Mouse (Mus musculus): Measurements from ENCODE around the gene Sergef. TPM values are rescaled to one million over a fixed set of nuclear protein-coding genes. Genes with fewer than 3 reads are reported as not detected.
A peak's percentile ranks its signal among the peaks of the same experiment; 100 is the strongest.

Sergef gene
- polyA plus RNA-seq, 1 experiment from 2014 or later = 34.5 TPM

DNA sequence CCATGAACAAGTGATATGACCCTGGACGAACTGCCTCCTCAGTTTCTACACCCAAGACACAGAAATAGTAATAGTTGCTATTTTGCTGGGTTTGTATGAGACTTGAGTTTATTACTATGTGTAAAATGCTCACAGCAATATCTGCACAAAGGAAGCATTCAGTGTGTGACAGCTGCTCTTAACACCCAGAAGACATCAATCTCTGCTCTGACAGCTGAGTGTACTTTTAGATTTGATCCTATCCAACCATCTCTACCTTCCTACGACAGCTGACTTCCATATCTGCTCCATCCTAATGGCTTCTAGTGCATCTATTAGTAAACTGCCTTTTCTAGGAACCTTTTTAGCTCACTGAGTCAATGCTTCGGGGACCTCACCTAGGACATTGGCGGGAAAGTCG lies 110.3 kb downstream of the Sergef start:
- H3K4me1 ChIP-seq (replicated peaks) = peaks cover 26% of the 10 kb centered on the region
- H3K36me3 ChIP-seq = no peaks in the 10 kb centered on the region
- no peaks in the 10 kb centered on the region for H3K27me3 ChIP-seq
- H3K27ac ChIP-seq = 0 out of 2 replicates have a peak overlapping the region, but pooled peaks have one; percentile 52
- WGBS = 86% methylated on average over 5 of the region's 5 CpGs
- H3K4me2 ChIP-seq = no peak overlapping the region
- H3K4me3 ChIP-seq = no peak overlapping the region
- H3K9ac ChIP-seq = no peak overlapping the region
- ATAC-seq (ENCODE audit: low FRiP score) = no peak
- no peaks in the 10 kb centered on the region for H3K9me3 ChIP-seq

DNA sequence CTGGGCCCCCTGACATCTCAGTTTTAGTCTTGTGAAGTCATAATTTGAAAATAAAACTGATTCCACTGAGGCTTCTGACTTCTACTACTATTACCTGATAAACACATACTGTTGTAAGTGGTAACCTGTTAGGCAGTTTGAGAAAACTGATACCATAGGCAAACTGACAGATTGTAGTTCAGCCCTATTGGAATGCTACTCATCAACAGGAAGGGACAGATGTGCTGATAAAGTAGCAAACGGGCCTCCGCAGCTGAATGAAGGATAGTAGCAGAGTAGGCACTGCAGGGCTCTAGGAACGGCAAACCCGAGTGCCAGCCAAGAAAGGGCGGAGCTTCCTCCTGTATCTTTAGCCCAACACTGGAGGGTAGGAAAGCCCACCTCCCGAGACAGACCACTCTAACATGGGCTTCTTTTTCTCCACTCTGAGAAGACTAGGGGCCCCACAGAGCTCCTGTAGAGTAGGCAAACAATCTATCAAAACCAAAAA lies 112.9 kb downstream of the Sergef start:
- Histone ChIP-seq H3K9ac (no peak overlapping the region), H3K36me3 (no peaks in the 10 kb centered on the region), H3K27me3 (no peaks in the 10 kb centered on the region), H3K4me3 (no peak overlapping the region), H3K9me3 (no peaks in the 10 kb centered on the region), H3K4me1 (replicated peaks) (peaks cover 14% of the 10 kb centered on the region), H3K27ac (no peak overlapping the region), H3K4me2 (no peak overlapping the region)
- WGBS = 59% methylated on average over 6 of the region's 6 CpGs
- no peak for ATAC-seq (ENCODE audit: low FRiP score)

DNA sequence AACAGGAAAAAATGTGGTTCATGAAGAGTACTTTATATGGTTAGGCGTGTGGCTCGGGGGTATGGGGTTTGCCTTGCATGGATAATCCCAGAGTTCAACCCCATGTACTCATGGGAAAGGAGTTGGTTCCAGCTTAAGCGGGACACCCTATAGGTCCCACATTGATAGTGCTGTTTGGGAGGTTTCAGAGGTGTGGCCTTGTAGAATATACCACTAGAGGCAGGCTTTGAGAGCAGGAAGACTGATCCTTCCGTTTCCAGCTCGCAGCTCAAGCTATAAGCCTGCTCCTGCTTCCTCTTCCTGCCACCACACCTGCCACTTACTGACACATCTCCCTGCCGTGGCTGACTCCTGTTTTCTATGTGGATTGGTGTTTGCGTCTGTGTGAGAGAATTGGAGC lies 116.4 kb downstream of the Sergef start:
- Histone ChIP-seq H3K36me3 (no peaks in the 10 kb centered on the region), H3K4me1 (replicated peaks) (peaks cover 12% of the 10 kb centered on the region; the same call in 1 of the 2 replicates), H3K9me3 (no peaks in the 10 kb centered on the region), H3K27ac (no peak overlapping the region), H3K4me2 (no peak overlapping the region), H3K27me3 (no peaks in the 10 kb centered on the region), H3K4me3 (no peak overlapping the region), H3K9ac (no peak overlapping the region)
- WGBS = 88% methylated on average over 7 of the region's 7 CpGs
- ATAC-seq (ENCODE audit: low FRiP score) = no peak

DNA sequence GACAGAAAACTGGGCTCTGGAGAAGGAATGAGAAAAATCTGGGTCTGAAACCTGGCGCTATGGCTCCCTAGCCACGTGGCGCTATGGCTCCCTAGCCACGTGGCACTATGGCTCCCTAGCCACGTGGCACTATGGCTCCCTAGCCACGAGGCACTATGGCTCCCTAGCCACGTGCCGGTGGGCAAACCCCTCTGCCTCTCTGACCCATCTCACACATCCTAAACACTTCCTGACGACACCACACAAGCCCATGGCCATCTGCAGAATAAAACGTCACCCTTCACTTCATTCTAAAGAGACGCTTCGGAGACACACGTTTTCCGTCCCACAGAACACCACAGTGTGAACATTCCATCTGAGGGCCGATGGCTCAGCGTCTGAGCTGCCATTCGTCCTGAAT lies 117.8 kb downstream of the Sergef start:
- H3K36me3 ChIP-seq = no peaks in the 10 kb centered on the region
- no peak for ATAC-seq (ENCODE audit: low FRiP score)
- no peak overlapping the region for H3K9ac ChIP-seq
- H3K4me1 ChIP-seq (replicated peaks) = peaks cover 12% of the 10 kb centered on the region; the same call in 1 of the 2 replicates
- WGBS = 93% methylated on average over 17 of the region's 17 CpGs
- H3K27me3 ChIP-seq = no peaks in the 10 kb centered on the region
- H3K9me3 ChIP-seq = no peaks in the 10 kb centered on the region
- no peak overlapping the region for H3K27ac ChIP-seq
- no peak overlapping the region for H3K4me3 ChIP-seq
- no peak overlapping the region for H3K4me2 ChIP-seq

DNA sequence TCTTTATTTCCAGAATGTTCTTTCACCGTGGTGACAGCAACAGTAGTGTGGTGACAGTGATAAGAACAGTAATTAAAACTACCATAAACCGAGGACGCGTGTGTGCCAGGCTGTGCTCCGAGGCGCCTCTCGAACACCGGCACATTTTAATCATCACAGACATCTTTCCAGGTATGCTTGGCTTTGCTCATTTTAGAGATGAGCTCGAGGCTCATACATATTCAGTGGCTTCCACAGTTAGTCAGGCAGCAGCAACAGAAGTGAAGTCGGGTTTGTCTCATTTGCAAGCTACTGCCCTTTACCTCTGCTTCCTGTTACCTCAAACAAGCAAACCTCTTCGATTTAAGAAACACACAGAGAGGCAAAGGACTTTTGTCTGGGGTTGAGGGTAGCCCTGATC lies 120.5 kb downstream of the Sergef start:
- peaks cover 12% of the 10 kb centered on the region; the same call in 1 of the 2 replicates for H3K4me1 ChIP-seq (replicated peaks)
- H3K36me3 ChIP-seq = no peaks in the 10 kb centered on the region
- H3K27ac ChIP-seq = peak overlapping the region; percentile 45
- no peak; the same call in 1 of the 2 replicates for ATAC-seq (ENCODE audit: low FRiP score)
- no peaks in the 10 kb centered on the region for H3K9me3 ChIP-seq
- no peak overlapping the region for H3K9ac ChIP-seq
- no peak overlapping the region for H3K4me2 ChIP-seq
- no peak overlapping the region for H3K4me3 ChIP-seq
- 63% methylated on average over 11 of the region's 11 CpGs for WGBS
- no peaks in the 10 kb centered on the region for H3K27me3 ChIP-seq

DNA sequence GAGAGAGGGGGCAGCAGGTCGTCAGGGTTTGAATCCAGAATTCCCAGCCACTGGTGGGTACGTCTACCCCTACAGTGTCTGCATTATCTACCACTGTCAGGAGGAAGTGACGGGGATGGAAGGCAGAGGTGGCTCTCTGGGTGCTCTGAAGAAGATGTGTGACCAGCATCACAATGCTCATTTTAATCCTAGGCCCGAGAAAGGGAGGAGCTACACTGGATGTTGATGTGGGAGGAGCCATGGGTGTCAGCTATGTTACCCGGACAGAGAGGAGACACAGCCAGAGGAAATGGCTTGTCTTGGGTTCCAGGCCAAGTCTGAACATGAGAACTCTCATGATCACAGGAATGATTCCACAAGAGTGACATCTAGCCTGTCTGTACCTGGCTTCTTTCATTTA lies 122.4 kb downstream of the Sergef start:
- H3K4me2 ChIP-seq = no peak overlapping the region
- no peak overlapping the region for H3K9ac ChIP-seq
- H3K9me3 ChIP-seq = no peaks in the 10 kb centered on the region
- H3K4me3 ChIP-seq = no peak overlapping the region
- 65% methylated on average over 5 of the region's 5 CpGs for WGBS
- 0 out of 2 replicates have a peak, but pooled peaks cover 3% of the 10 kb centered on the region for H3K27me3 ChIP-seq
- no peaks in the 10 kb centered on the region for H3K36me3 ChIP-seq
- ATAC-seq (ENCODE audit: low FRiP score) = no peak
- H3K27ac ChIP-seq = no peak overlapping the region
- H3K4me1 ChIP-seq (replicated peaks) = peaks cover 12% of the 10 kb centered on the region; the same call in 1 of the 2 replicates

DNA sequence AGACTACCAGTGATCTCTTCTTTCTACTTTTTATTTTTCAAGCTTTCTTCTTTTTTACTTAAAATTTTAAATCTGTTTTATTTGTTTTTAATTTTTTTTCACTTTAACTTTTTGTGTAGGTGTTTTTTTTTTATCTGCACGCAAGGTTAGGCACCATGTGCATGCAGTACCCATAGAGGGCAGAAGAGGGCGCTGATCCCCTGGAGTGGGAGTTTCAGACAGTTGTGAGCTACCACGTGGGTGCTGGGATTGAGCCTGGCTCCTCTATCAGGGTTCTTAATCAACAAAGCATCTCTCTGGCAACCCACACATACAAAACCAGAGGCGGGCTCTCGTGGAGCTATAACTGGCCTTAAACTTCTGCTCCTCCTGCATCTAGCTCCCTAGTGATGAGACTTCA lies 123.6 kb downstream of the Sergef start:
- ATAC-seq (ENCODE audit: low FRiP score) = no peak
- Histone ChIP-seq H3K4me1 (replicated peaks) (peaks cover 14% of the 10 kb centered on the region), H3K9ac (no peak overlapping the region), H3K4me3 (no peak overlapping the region), H3K9me3 (no peaks in the 10 kb centered on the region), H3K27me3 (0 out of 2 replicates have a peak, but pooled peaks cover 3% of the 10 kb centered on the region), H3K4me2 (no peak overlapping the region), H3K36me3 (no peaks in the 10 kb centered on the region), H3K27ac (no peak overlapping the region)
- 79% methylated on average over 5 of the region's 5 CpGs for WGBS

DNA sequence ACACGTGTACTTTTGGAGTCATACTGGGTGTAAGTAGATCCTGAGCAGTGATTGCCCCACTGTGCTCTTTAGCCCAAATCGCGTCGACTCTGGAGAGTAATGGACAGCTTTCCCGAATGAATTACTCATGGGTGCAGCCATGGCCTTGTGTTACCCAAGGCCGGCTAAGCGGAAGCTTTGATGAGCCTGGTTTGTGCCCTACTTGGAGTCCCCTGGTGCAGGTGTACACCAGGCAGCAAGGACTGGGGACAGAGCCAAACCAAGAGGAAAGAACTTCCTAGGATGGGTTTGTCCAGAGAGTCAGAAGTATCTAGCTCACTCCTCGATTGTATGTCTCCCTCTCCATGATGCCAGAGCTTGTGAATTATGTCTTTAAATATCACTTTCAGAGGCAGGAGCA lies 124.6 kb downstream of the Sergef start:
- no peak overlapping the region for H3K27ac ChIP-seq
- H3K4me1 ChIP-seq (replicated peaks) = peaks cover 23% of the 10 kb centered on the region
- H3K4me2 ChIP-seq = no peak overlapping the region
- no peaks in the 10 kb centered on the region for H3K36me3 ChIP-seq
- H3K27me3 ChIP-seq = 0 out of 2 replicates have a peak, but pooled peaks cover 3% of the 10 kb centered on the region
- H3K4me3 ChIP-seq = no peak overlapping the region
- no peaks in the 10 kb centered on the region for H3K9me3 ChIP-seq
- 92% methylated on average over 8 of the region's 8 CpGs for WGBS
- no peak for ATAC-seq (ENCODE audit: low FRiP score)
- no peak overlapping the region for H3K9ac ChIP-seq

DNA sequence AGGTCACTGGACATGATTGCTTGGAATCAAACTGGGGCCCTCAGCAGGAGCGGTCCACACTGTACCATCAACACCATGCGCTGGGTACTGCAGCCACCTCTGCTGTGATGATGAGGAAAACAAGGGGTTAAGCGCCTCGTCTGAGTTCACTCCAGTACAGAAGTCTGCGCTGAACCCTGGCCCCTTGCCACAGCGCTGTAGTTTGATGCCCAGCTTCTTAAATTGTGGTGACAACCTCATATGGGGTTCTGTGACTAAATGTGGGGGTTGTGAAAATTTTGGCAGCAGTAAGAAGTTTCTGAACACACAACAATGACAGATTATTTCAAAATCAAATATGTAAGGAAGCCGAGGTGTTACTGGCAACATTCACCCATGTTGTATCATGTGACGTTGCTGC lies 126.0 kb downstream of the Sergef start:
- no peaks in the 10 kb centered on the region for H3K36me3 ChIP-seq
- 0 out of 2 replicates have a peak, but pooled peaks cover 3% of the 10 kb centered on the region for H3K27me3 ChIP-seq
- ATAC-seq (ENCODE audit: low FRiP score) = no peak
- H3K9ac ChIP-seq = no peak overlapping the region
- H3K27ac ChIP-seq = no peak overlapping the region
- peaks cover 26% of the 10 kb centered on the region for H3K4me1 ChIP-seq (replicated peaks)
- 79% methylated on average over 8 of the region's 8 CpGs for WGBS
- H3K9me3 ChIP-seq = no peaks in the 10 kb centered on the region
- no peak overlapping the region for H3K4me3 ChIP-seq
- no peak overlapping the region for H3K4me2 ChIP-seq

DNA sequence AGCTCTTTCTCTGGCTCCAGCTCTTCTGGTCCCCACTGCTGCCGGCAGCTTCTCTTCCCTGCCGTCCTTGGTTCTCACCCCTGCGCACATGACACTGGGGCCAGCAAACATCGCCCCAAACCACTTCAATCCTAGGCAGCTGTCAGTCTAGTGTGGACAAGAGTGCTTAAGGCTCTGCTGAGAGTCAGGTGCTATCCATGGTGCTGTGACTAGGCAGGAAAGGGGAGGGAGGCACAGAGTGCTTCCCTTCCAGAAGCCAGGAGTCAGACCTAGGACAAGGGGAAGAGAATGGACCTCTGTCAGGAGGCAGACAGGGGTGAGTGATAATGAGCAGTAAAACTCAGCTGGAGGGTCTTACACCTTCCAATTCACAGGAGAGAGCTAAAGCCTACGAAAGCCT lies 126.8 kb downstream of the Sergef start:
- H3K4me3 ChIP-seq = no peak overlapping the region
- no peaks in the 10 kb centered on the region for H3K9me3 ChIP-seq
- peaks cover 5% of the 10 kb centered on the region; the same call in 1 of the 2 replicates for H3K27me3 ChIP-seq
- H3K4me2 ChIP-seq = no peak overlapping the region
- peaks cover 28% of the 10 kb centered on the region for H3K4me1 ChIP-seq (replicated peaks)
- WGBS = 83% methylated on average over 5 of the region's 5 CpGs
- H3K9ac ChIP-seq = no peak overlapping the region
- peak overlapping the region; percentile 40; the same call in 1 of the 2 replicates for H3K27ac ChIP-seq
- H3K36me3 ChIP-seq = no peaks in the 10 kb centered on the region
- ATAC-seq (ENCODE audit: low FRiP score) = no peak

DNA sequence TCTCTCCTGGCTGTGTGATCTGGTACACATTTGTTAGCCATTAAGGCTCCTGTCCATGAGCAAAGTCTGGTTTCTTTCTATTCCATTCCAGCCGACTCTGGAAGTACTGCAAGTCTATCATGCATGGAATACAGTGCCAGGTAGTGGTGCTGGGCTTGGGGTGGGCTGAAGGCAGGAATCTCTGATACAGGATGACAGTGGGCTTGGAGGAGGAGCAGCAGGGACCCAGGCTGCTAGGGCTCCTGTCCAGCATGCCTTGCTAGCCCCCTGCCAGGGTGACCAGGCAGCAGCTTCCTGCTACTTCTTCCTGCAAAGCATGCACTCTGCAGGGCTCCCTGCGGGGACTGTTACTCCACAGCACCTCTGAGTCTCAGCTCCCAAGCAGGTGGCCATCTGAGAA lies 128.8 kb downstream of the Sergef start:
- Histone ChIP-seq H3K9ac (0 out of 2 replicates have a peak overlapping the region, but pooled peaks have one; percentile 62), H3K4me2 (no peak overlapping the region), H3K27ac (no peak overlapping the region), H3K9me3 (no peaks in the 10 kb centered on the region), H3K4me3 (no peak overlapping the region), H3K27me3 (peaks cover 7% of the 10 kb centered on the region; the same call in 1 of the 2 replicates), H3K36me3 (no peaks in the 10 kb centered on the region), H3K4me1 (replicated peaks) (peaks cover 28% of the 10 kb centered on the region)
- WGBS = 72% methylated on average over 2 of the region's 2 CpGs
- ATAC-seq (ENCODE audit: low FRiP score) = no peak

DNA sequence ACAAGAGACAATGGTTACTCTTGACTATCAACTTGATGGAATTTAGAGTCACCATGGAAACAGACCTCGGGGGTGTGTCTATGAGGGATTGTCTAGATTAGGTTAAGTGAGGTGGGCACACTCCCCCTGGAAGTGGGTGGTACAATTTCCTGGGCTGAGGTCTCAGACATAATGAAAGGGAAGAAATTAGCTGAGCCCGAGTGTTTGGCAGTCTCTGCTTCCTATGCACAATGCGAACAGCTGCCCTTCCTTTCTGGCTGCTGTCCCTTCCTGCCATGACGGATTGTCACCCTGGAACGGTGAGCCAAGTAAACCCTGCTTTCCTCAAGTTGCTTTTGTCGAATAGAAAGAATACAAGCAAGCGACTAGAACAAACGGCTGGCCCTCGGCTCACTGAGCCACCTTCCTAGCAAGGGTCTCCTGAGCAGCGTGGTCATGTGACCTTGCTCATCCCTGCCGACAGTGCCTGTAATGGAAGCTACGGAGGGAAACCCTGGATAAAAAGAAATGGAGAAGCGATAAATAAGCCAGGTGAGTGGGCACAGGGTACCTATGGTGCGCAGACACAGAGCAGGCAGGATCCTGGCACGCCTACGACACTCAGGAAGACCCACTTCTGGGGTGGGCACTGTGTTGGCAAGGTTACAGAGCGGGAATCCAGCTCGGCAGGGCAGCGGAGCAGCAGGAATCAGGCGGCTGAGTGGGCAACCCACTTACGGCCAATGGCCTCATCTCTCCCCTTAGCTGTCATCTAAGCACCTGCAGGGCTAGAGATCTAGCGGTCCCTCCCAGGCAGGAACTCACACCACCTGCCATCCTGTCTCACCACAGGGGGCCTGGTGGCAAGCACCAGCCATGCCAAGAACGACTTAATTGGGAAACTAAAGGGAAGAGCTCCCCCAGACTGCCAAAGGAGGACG lies 130.0 kb downstream of the Sergef start:
- H3K9me3 ChIP-seq = no peaks in the 10 kb centered on the region
- H3K27me3 ChIP-seq = peaks cover 14% of the 10 kb centered on the region; the same call in 1 of the 2 replicates
- peak overlapping the region; percentile 38 for H3K4me2 ChIP-seq
- no peaks in the 10 kb centered on the region for H3K36me3 ChIP-seq
- H3K4me3 ChIP-seq = peak overlapping the region; percentile 16; the same call in 1 of the 2 replicates
- peak overlapping the region; percentile 86 for H3K27ac ChIP-seq
- H3K4me1 ChIP-seq (replicated peaks) = peaks cover 28% of the 10 kb centered on the region
- ATAC-seq (ENCODE audit: low FRiP score) = peak; percentile 81
- peak overlapping the region; percentile 62; the same call in 1 of the 2 replicates for H3K9ac ChIP-seq
- 22% methylated on average over 24 of the region's 24 CpGs for WGBS

Data from hindbrain, embryonic 13.5 days (tissue).